Mouse (Mus musculus) activated CD4-positive, CD25-positive, alpha-beta regulatory T cell, adult 9 weeks (primary cell): ENCODE results near the gene Cdh8. TPM values are rescaled to one million over a fixed set of nuclear protein-coding genes. Genes with fewer than 3 reads are reported as not detected.

ENCODE experiments used
- polyA plus RNA-seq: library from polyadenylated mRNA; unstranded; fragments of 100-300 nt; shearing (Covaris generic); gene quantifications from one replicate; pipeline ENCODE4 v1.2.1, GENCODE M21; 2017

The Cdh8 gene
- polyA plus RNA-seq, result not detected

GRCm38 (mm10) chr8:99415966-99416781 lies at the start of gene Cdh8:
TSS of gene Cdh8 (minus strand) at chr8:99416471.

